Mouse (Mus musculus): ENCODE measurements around the gene Msh4.

DNA sequence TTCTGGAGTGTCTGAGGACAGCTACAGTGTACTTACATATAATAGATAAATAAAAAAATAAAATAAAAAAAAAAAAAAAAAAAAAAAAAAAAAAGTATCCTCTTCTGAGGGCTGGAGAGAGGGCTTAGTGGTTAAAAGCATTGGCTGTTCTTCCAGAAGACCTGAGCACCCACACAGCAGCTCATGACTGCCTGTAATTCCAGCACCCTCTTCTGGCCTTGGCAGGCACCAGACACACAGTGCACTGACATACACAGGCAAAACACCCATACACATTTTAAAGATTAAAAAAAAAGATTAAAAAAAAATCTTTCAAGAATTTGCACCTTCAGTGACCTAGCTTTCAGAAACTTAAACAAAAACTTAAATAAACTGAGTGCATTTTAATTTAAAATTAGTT lies 19.6 kb downstream of the Msh4 start:
- no peak for TF ChIP-seq POLR2A (IDR thresholded peaks at IDR 0.05; ENCODE audit: insufficient read depth, low read depth, low read length)
- no peak for TF ChIP-seq CTCF (IDR thresholded peaks at IDR 0.05; ENCODE audit: insufficient read depth, low read depth, low read length)

Measured in olfactory bulb, adult 2 months (tissue).